Mouse (Mus musculus): ENCODE measurements at regions not wholly inside any gene's neighbourhood (a gene's known extent, or its start where the extent isn't known, plus 50 kb on each side); places are given as distances from the start of the nearest gene placed in this dataset.
A peak's percentile ranks its signal among the peaks of the same experiment; 100 is the strongest.

DNA sequence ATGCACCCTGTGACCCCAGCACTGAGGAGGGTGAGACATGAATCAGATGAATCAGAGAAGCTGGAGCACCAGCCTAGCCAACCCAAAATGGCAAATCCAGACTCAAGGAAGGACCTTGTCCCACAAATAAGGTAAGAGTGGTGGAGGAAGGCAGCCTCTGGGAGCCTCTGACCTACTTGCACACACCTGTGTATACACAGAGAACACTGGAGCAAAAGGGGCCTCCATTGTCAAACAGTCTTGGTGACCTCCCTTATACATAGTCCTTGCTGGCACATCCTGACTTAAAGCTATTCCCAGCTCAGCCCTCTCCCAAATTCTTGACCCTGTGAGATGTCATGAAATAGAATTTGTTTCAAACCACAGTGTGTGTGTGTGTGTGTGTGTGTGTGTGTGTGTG, 57.1 kb downstream of the Inhbb start:
- DNase-seq (ENCODE audit: low read depth, low spot score): no peak

DNA sequence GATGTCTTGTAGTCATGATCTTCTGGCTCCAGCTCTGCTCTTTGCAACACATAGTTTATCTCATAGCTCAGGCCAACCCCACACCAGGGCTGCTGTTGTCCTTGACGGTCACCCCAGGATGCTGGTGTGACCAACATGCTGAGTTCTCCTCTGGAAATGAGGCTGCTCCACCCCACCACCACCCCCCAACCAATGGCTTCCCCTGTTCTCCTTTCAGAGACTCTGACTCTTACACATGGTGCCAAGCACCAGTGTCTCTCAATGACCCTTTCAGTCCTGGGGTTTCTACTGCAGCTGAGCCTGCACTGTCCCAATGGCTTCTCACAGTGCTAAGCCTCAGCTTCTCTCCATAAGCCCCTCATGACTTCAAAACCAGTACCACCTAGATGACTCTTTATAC, 64.0 kb downstream of the Inhbb start:
- DNase-seq (ENCODE audit: low read depth, low spot score): no peak

DNA sequence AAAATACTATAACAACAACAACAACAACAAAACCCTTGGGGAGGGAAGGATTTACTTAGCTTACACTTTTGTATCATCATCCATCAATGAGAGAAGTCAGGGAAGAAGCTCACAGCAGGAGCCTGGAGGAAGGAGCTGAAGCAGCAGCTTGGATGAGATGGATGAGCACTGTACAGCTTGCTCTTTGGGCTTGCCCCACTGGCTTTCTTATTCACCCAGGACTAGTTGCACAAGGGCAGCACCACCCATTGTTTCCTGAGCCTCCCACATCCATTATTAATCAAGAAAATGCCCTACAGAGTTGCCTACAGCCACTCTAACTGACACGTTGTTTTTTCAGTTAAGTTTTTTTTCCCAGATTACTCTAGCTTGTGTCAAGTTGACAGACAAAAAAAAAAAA, 65.1 kb downstream of the Inhbb start:
- no peak for DNase-seq (ENCODE audit: low read depth, low spot score)

DNA sequence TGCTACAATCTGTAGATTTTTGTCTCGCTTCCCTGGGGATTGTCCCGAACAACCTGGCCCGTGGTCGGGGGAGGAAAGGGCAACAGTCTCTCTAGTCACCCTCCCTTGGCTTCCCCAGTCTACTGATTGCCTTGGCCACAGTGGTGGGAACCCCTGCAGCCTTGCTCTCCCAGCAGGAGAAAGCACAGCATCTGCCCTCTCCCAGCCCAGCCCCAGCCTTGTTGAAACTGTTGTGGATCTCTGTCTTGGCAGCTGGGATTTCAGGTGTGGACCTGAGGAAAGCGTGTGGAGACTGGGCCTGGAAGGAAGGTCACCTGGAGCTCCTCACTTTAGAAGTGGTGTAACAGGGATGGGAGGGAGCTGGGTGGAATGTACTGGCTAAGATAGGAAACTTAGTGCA, 66.6 kb downstream of the Inhbb start:
- no peak for DNase-seq (ENCODE audit: low read depth, low spot score)

DNA sequence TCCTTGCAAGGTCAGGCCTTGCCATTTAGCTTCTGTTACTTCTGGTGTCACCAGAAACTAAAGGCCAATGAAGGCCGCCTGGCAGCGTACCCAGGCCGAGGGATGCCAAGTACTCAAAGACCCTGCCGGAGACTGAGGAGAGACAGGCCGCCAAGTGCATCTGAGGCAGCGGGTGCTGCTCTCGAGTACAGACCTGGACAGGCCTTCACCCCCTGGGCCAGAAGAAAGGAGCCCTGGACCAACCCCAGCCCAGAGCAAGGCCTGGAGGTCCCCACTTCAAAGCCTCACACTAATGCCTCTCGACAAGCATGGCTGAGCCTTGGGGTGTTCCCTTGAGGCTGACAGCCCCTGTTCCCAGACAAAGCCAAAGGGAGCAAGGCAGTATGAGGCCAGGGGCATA, 70.5 kb downstream of the Inhbb start:
- DNase-seq (ENCODE audit: low read depth, low spot score): no peak

DNA sequence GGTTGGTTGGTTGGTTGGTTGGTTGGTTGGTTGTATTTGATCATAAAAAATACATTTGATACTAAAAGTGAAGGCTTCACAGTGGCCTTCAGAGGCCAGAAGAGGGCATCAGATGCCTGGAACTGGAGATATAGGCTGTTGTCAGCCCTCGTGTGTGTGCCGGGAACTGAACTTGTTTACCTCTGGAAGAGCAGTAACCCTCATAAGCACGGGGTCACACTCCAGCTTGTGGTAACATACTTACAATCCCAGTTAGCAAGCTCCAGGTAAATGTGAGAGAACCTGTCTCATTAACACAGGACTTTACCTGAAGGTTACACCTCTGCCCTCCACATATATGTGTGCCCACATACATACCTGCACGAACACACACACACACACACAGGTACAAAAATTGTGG, 71.2 kb downstream of the Inhbb start:
- no peak for DNase-seq (ENCODE audit: low read depth, low spot score)

DNA sequence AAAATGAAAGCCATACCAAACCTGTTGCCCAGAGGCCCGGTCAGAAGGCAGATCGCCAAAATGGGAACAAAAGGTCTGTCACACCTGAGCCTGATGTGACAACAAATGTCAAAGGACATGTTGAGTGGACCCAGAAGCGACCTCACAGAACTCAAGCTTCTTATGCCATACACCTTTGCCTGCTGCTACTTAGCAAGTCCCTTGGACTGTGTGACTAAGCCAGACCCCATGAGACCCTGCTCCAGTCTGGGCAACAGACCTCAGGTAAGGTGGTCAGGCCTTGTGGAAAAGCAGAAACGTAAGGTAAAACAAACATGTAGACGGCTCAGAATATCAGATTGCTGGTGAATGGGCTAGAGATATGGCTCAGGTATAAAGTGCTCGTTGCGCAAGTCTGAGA, 71.8 kb downstream of the Inhbb start:
- DNase-seq (ENCODE audit: low read depth, low spot score): no peak

DNA sequence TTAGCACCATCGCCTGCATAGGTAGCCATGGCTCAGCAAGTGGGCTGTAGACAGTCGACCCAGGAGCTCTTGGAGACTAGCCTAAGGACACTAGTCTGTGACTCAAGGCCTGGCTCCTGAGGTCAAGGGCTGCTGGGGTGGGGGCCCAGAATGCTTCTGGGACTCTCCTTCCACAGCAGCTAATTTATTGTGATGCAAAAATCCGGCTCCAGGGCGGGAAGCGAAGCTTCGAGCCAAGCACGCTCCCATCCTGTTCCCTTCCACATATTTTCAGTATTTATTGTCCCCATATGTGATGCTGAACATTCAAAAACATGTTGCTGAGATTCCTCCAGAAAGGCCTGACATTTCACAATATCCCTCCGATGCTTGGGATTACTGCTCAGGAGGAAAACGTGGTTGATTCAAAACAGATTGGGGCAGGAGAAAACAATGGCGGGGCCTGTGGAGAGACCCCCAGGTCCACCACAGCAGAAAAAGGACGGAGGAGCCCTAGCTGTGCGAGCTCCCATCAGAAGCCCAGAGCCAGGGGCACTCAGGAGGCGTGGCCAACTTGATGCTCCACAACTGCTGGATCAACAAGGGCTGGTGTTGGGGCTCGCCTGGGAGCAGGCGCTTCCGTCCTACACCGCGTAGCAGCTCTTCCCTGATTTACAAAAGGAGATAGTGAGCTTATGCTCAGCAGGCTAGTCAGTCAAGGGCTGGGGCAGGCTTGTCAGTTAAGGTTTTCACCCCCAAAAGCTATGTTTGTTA, 73.4 kb downstream of the Inhbb start:
- DNase-seq (ENCODE audit: low read depth, low spot score): no peak

DNA sequence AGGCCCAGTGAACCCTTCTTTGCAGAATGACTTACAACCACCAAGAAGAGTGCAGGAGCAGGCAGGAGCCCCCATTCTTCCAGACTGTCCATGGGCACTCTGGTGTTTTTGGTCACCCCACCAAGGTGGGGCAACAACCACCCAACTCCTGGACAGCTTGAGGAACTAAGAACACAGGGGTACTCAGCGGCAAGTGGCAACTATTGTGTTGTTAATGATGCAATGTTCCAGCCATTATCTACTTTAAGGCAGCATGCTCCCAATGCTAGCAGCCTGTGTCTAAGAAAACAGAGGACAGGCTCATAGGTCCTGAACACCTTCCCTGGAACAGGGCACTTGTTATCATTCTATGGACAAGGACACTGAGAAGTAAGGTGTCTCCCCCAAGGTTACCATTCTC, 74.3 kb downstream of the Inhbb start:
- DNase-seq (ENCODE audit: low read depth, low spot score): no peak

DNA sequence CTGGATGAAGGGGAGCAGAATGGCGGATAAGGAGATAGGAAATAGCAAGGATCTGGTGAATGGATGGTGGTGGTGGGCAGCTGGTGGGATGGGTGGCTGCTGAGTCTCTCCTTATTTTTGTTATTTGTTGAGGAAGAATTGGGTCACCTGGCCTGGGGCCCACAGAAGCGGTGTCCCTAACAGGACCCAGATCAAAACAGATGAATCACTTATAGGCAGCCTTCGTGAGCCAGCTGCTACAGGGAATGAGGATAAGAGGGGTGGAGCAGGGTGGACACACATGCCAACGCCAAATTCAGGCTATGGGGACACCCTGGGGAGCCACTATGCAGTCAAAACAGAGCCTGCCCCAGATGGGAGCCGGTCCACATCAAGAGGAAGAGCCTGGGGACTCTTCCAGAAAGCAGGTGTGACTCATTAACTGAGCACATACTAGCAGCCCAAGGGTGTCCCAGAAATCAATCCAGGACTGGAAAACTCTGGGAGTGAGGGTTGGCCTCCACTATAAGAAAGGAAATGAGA, 75.4 kb downstream of the Inhbb start:
- DNase-seq (ENCODE audit: low read depth, low spot score): peak; percentile 3

DNA sequence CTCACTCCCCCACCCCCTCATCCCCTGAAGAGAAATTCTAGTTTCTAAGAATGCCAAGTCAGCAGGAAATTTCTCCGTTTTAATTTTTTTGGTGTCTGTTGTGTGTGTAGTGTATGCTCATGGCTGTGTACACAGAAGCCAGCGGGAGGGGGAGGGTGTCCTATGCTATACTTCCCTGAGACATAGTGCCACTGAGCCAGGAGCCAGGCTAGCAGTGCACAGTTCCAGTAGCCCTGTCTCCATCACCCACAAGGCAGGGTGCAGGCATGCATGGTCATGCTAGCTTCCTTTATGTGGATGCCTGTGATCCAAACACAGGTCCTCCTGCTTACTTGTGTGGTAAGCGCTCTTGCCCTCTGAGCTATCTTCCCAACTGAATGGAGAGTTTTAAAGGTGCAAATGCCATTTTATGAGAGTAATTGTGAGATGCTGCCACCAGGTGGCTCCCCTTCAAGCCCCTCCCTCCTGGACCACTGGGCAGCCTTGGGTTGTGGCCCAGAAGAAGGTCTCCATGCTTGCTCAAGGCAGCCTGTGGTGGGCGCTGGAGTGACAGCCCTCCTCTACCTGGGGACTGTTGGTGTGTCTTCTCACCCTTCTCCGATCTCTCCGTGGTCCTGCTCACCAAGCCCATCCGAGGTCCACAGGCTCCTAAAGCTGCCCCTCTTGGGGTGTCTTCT, 76.8 kb downstream of the Inhbb start:
- DNase-seq (ENCODE audit: low read depth, low spot score): no peak

DNA sequence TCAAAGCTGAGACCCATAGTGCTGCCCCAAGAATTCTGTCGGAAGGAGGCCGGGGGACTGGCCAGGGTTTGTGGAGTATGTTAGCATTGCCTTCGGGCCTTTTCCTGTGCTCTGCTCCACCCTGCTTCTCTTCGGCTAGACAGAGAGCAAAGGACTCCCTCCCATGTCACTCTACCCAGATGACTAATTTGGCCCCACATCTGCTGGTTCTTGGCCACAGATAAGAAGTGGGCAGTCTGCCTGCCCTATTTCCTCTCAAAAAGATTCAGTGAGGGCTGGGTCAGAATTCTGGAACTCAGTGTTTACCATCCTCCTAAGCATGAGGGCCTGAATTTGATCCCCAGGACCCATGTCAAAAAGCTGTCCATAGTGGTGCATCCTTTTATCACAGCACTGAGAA, 78.0 kb downstream of the Inhbb start:
- peak; percentile 13 for DNase-seq (ENCODE audit: low read depth, low spot score)

DNA sequence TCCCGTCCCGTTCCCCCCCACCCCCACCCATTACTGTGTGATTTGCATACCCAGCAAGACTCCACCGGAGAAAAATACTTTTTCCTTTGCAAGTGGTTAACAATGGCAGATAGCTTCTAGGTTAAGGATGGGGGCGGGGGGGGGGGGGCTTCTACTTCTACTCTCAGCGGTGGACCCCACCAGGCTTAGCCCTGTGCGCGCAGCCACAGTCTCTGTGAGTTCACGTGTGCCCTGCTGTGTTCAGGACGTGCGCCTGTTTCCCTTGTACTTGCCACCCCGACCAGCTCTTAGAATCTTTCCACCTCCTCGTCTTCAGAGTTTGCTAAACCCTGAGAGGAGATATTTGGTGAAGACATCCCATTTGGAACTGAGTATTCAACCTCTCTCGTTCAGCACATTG, 86.9 kb downstream of the Inhbb start:
- DNase-seq (ENCODE audit: low read depth, low spot score): no peak

DNA sequence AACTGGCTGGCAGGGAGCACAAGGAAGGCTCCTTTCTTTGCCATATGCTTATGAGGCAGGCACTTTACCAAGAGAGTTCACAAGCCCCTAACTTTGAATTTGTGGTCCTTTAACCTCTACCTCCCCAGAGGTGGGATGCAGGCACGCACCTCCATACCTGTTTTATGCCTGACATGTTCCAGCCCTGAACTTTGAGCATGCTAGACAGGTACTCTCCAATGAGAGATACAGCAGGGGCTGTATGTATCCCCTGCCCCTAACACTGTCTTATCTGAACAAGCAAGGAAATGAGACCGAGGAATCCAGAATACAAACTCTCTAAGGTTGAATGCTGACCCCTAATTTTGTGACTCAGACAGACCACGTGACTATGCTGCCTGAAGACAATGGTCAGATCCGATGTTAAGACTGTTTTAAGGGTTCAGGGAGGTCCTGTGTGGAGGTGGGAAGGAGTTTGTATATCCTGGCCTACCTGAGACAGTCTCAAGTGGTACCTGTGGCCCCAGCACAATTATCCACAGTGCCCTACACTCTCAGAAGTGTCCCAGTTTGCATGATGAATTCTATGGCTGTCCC, 91.2 kb downstream of the Inhbb start:
- no peak for DNase-seq (ENCODE audit: low read depth, low spot score)

DNA sequence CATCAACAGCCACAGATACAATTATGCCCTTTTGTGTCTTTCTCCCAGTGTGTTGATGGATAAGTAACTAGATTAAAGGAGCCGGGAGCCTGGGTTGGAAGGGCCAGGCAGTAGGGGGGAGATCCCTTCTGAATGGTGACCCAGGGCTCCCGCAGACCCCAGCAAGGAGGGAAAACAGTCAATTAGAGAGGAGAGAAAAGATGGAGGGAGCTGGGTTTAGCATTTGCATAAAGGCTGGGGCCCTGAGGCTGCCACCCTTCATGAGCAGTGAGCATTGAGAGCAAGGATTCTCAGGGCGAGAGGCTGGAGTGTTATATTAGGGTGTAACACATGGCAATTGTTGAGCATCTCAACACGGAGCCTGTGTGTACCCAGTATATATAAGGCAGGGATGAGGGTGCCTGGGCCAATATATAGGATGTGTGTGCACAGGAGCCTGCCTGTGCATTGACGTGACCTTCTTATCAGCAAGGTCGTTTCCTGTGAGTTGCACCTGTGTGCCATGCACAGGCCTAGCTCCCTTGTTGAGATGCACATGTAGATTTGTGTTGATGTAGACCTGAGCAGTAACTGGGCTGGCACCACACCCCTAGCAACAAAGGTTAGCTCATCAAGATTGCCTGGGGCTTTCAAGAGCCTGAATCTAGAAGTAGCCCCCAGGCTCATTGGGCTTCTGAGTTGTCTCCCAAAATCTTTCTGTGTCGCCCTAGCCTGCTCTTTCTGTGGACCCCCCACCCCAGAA, 92.2 kb downstream of the Inhbb start:
- DNase-seq (ENCODE audit: low read depth, low spot score): no peak

DNA sequence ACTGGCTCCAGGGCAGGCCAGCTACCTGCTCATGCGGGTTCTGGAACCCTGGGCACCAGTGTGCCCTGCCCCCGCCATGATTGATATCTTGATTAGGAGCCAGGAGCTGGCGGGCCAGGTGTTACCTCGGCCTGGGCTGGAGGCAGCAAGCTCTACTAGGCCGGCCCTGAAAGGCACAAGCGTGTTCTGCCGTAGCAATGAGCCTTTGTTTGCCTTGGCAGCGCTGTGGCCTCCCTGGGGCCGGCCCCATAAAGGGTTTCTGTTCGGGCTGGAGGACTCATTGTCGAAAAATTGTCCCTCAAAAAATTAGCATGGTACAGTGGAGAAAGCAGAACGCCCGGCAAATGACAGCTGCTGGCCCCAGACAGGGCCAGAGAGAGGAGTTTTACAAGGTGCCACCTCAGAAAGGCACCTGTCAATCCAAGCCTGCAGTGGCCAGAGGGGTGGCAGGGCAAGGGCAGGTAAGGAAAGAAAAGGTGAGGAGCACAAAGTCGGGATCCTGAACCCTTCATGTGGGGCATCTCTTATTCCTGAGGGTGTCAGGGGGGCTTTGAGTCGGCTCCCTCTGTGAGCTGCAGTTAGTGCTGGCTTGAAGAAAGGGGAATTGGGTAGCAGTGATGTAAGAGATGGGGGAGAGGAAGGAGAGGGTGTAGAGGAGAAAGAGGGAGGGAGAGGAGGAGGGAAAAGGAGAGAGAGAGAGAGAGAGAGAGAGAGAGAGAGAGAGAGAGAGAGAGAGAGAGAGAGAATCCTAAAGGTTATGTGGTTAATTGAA, 92.9 kb downstream of the Inhbb start:
- DNase-seq (ENCODE audit: low read depth, low spot score): no peak

DNA sequence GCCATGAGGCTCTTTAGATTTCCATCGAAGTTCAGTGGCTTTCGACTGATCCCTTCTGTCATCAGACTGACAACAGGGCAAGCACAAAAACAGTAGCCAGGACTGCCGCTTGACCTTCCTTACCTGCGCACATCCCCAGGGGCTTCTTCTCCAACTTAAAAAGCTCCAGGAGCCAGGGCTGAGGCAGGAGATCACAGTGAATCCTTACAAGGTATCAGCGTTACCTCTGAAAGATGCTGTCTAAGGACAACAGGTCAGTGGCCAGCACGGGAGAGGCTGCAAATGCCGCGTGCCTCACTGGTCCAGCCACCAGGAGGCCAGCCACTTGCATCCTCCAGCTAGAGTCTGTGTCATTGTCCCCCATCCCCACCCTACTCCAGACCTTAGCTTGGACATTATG, 97.5 kb downstream of the Inhbb start:
- no peak for DNase-seq (ENCODE audit: low read depth, low spot score)

DNA sequence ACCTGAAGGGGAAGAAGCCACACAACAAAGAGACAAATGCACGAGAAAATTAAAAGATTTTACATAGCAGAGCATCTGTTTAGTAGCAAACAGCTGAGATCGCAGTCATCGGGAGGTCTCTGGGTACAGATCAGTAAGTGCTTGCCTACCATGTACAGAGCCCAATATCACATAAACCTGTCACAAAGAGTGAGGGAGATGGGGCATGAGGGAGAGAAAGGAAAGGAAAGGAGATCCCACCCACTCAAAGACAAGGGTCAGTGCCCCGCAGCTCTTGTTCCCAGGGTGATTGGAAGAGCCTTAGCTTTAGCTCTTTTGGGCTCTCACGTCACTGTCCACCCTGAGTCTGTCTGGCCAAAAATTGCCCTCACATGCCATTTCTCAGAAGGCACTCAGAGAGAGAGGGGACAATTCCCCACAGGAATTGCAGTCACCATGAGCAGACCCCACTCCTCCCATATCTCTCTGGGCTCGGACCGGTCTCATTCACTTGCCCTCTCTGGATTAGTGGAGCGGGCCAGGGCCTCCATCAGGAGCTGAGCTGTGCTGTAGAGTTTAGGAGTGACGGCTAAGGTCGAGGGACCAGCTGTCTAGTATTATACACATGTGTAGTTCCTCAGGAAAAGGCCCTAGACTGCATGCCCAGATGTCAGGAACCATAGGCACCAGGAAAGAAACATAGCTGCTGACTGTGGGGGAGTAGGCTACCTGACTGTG, 99.6 kb downstream of the Inhbb start:
- DNase-seq (ENCODE audit: low read depth, low spot score): no peak

DNA sequence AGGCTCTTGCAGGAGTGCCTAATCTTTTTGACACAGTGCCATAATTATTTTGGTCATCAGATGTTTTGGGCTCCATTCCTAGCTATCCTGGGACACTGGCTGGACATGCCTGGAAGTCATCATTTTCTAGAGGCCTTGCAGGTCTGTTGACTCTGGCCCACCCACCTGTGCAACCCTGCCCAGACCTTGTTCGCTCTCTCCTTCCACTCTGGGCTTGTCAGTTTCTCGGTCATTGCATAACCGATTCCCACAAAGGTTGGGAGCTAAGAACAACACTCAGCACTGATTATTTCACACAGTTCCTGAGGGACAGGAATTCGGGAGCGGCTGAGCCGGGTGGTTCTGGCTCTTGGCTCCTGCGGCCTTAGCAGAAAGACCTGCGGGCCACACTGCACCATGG, 100.2 kb downstream of the Inhbb start:
- DNase-seq (ENCODE audit: low read depth, low spot score): no peak

DNA sequence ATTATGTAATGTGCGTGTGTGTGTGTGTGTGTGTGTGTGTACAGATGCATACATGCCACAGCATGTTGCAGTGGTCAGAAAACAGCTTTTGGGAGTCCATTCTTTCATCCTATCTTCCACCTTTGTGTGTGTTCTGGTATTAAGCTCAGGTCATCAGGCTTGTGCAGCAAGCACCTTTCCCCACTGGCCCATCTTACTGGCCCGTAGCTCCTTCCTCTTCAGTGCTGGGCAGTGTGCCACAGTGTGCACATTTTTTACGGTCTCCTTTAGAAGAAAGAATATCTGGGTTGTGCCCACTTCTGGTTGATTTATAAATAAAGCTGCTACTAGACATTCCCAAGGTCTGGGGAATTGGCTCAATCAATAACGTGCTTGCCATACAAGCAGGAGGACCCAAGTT, 105.0 kb downstream of the Inhbb start:
- DNase-seq (ENCODE audit: low read depth, low spot score): no peak

Measured in skeletal muscle tissue, adult 2 months (tissue).